Mouse (Mus musculus): ENCODE results near the gene E130308A19Rik.
A peak's percentile ranks its signal among the peaks of the same experiment; 100 is the strongest.
"Not testable (repeated sequence)": the region's sequence is repeated elsewhere in the genome, so short reads cannot be mapped to it uniquely, and the experiment has no call there.

Gene E130308A19Rik

DNA sequence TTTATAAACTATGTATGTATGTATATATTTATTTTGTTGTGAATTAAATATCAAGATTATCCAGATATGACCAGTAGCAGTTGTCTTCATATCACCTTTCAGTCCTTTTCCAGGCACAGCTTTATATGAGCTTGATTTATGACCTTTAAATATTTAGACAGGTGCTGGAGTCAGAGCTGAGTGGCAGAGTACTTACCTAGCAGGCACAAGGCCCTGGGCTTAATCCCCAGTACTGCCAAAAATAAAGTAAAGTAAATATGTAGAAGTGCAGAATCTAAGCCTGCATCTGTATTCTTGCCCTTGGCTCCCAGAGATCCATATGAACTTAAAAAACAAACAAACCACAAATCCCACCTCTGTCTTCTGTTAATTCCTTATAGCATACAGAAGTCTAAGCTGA lies 163.0 kb downstream of the E130308A19Rik start:
- DNase-seq: no peak

GRCm38 (mm10) chr4:59793626-59794025 lies 167.6 kb downstream of the E130308A19Rik start:
- DNase-seq: not testable (repeated sequence)

DNA sequence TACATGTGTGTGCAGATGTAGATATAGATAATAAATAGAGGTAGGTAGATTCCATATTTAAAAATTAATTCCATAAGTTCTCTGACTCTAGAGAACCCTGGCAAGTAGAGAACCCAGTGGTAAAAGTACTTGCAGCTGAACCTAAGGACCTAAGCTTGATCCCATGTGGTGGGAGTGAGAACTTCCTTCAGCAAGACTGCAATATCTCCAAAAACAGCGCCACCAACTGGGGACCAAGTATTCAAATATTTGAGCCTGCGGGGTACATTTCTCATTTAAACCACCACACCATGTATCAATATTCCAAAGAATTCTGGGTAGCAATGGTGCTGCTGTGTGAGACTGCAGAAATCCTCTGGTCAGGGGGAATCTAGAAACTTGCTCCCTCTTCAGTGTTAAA lies 168.1 kb downstream of the E130308A19Rik start:
- DNase-seq: no peak

GRCm38 (mm10) chr4:59795788-59796455 lies 169.9 kb downstream of the E130308A19Rik start:
- DNase-seq: no peak

GRCm38 (mm10) chr4:59800181-59800580 lies 174.2 kb downstream of the E130308A19Rik start:
- no peak for DNase-seq

DNA sequence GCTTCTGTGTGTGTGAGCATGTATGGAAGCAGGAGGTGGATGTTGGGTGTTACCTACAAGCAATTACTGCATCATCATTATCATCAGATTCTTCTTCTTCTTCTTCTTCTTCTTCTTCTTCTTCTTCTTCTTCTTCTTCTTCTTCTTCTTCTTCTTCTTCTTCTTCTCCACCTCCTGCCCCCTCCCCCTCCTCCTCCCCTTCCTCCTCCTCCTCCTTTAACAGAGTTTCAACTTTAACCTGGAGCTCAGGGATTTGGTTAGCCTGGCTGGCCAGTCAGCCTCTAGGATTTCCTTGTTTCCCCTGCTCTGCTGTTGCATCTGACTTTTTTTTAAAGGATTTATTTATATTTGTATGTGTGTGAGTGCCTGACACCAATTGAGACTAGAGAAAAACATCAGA lies 175.5 kb downstream of the E130308A19Rik start, which contains the start of gene Inip:
Inip (minus strand) TSS at position 101 of the 400 bp plus-strand sequence.
- no peak for DNase-seq

DNA sequence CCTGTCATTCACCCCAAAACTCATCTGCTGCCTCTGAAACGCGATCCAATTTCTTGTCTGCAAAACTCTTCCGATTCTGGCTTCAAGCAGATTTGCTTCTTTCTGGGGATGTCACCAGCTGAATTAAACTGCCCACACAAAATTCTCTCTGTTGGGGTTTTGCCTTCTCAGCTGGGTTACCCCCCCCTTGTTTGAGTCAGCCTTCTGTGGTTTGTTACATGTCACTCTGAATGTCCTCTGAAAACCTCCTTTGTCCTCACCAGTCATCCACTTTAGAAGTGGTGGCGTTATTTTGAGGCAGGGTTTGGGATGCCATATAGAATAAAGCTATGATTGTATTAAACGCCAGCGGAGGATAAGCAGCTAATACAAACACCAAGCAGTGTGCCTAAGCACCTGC lies 176.1 kb downstream of the E130308A19Rik start:
- DNase-seq: no peak

- DNase-seq: no peak
These were observed 176.8 kb downstream of the E130308A19Rik start for GRCm38 (mm10) chr4:59802792-59803191.

DNA sequence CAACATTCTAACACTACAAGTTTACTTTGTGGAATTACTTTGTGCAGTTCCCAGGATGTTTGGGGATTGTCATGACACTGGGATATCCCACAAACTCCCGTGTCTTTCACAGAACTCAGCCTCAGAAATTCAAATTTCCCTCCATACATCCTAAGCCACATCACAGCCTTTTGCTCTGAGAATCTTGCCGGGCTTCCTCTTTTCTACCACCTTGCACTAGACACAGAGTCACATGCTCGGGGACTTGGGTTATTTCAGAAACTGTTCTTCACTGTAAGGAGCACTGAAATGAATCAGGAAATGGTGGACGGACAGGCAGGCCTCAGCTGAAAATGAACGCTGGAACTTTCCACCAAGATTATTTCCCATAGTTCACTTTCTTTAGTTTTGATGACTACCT lies 177.3 kb downstream of the E130308A19Rik start:
- DNase-seq: no peak

GRCm38 (mm10) chr4:59804754-59805153 lies 178.7 kb downstream of the E130308A19Rik start:
- no peak for DNase-seq

- peak; percentile 94 for DNase-seq
These were observed 179.4 kb downstream of the E130308A19Rik start, which contains the start of gene Snx30 for GRCm38 (mm10) chr4:59805181-59805967. TSS of gene Snx30 (plus strand) at chr4:59805840.

DNA sequence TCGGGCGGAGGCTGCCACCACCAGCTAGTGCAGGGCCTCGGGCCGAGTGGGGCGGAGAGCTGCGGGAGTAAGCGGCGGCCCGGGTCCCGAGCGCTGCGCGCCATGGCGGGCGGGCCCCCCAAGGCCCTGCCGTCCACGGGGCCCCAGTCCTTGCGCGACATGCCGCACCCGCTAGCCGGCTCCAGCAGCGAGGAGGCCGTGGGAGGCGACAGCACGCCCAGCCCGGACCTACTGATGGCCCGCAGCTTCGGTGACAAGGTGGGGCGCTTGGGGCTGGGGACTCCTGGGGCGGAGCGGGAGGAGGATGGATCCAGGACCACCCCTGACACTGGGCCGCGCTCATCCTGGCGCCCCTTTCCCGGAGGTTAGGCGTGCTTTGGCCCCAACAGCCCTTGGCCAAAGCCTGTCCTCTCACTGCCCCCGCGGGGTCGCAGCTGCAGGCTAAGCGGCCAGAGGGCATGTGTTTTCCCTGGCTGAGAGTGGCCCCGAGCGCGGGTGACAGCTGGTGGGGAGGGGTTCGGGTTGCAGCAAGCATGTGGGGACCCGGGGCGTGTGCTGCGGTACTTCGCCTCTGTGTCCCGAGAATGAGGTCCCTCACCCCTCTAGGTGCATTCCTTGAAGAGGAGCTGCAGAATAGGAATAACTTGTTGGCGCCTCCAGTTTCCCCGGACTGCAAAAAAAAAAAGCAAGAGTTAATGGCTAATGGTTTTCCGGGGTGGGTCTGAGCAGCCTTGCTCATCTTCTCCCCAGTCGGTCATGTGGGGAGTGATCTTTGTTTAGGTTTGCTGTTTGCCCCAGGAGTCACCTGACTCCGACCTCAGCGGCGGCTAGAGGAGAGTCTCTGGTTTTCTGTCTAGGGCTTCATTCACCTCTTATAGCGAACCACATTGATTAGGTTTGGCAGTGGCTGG lies 180.2 kb downstream of the E130308A19Rik start:
- peak; percentile 70 for DNase-seq

DNA sequence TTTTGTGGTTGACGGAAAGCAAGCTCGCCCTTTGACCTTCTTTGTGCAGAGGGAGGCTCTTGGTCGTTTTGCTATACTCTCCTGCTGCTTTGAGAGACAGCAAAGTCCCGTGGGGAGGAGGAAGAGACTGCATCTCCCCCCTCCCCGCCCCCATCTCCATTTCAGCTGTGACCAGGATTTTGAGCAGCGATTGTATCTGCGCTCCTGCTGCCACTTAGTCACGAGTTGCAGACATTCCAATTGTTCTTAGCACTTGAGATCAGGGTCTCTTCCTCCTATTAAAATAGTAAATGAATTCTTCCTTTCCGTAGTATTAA lies 180.8 kb downstream of the E130308A19Rik start:
- no peak for DNase-seq

DNA sequence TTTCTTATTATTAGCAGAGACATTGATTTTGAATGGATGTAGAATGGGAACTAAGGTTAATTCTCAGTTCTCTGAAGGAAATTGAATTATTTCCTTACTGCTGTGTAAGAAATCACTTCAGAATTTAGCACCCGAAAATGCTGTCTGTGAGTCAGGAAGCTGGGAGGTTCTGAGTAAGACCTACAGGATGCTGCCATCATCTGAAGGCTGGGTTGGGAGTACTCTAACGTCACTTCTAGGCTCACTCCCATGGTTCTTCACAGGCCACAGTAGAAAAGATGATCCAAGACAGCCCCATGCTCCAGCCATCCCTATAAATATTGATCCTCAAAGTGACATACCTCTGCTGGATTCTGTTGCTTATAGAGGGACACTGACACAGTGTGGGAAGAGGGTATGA lies 181.5 kb downstream of the E130308A19Rik start:
- no peak for DNase-seq

DNA sequence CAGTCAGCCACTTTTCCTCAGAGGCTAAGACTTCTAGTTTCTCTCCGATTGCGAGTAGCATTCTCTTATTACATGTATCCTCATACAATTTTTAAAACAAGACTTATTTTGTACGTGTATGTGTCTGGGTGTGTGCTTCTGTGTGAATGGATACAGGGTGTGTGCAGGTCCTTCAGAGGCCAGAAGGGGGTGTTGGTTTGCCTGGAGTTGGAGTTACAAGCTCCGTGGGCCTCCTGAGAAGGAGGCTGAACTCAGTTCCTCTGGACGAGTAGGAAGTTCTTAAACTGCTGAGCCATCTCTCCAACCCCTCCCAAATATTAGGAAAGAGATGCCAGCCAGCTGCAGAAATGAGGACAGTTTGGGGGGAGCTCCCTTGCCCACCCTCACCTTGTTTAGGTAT lies 182.4 kb downstream of the E130308A19Rik start:
- DNase-seq: no peak

Data from kidney, postnatal 14 days (tissue).